Mouse (Mus musculus) cerebellum, postnatal 10 days (tissue): ENCODE measurements at regions not wholly inside any gene's neighbourhood (a gene's known extent, or its start where the extent isn't known, plus 50 kb on each side); places are given as distances from the start of the nearest gene placed in this dataset.
A peak's percentile ranks its signal among the peaks of the same experiment; 100 is the strongest.

ENCODE experiments used
- DNase-seq, 2 experiments: peaks; one replicate each; pipeline ENCODE4 v3.0.0; 2021; ENCODE audit warnings: mixed read lengths in 2 of 2

DNA sequence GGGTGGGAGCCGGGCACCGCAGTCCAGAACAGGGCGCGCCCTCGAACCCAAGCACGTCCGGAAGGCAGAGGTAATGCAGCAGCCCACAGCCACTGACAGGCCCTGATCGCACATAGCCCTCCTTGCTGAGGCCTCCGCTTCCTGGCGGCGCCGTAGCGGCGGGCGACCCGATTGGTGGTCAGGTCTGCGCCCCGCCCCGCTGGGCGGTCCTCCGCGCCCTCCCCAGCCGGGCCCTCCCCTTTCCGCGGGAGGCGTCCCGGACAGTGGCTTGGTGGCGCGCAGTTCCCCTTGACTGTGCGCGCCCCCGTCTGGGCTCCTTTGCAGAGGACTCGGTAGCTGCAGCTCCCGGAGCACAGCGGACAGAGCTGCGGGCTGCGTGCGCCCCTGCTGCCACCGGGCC, 375.5 kb upstream of the Asap2 start:
- peak; percentile 39 to 72 for DNase-seq
